Mouse (Mus musculus): ENCODE measurements around the gene Copb1.

Copb1 gene

DNA sequence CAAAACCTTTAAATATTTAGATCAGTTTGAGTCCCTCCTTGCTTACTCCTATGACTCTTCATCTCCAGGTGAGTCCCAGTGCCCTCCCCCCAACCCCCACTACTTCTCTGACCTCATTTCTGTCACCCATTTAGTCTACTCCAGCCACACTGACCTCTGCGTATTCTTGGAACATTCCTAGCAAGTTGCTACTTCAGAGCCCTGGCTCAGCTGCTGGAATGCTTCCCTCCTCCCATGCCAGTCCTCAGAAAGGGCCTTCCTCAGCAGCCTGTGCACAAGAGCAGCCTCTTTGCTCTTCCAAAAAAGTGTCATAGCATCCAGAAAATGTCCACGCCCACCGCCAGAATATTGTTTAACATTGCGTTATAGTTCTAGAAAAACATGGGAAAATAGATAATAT lies 84.5 kb downstream of the Copb1 start:
- DNase-seq (ENCODE audit: low spot score in 2 of 2) = no peak

DNA sequence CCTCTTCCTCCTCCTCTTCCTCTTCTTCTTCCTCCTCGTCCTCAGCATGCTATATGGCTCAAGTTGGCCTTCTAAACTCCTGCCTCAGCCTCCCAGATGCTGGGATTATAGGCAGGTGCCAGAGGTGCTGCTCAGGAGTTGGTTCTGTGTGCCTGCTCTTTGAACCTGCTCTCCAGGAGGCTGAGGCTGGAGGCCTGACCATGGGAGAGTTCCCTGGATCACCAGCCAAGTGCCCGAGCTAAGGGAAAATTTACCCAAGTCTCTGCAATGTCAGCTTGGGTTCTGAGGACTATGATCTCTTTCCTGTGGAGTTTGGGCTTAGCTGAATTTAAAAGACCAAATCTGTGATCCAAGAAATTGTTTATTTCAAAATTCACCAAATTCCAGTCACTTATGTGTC lies 85.1 kb downstream of the Copb1 start:
- no peak for DNase-seq (ENCODE audit: low spot score in 2 of 2)

All from thymus, postnatal 10 days (tissue).